Mouse (Mus musculus): Measurements from ENCODE around the gene Tmem9b.

GRCm38 (mm10) chr7:109799168-109799567 is 46.5 kb upstream of the Tmem9b start:
- TF ChIP-seq CTCF (IDR thresholded peaks at IDR 0.05; ENCODE audit: low read depth) = no peak
- no peak for TF ChIP-seq EP300 (IDR thresholded peaks at IDR 0.05; ENCODE audit: low read depth)

Measured in liver, postnatal 0 days (tissue).